Mouse (Mus musculus) heart, embryonic 12.5 days (tissue): Measurements from ENCODE around the gene Tbxas1. TPM values are rescaled to one million over a fixed set of nuclear protein-coding genes. Genes with fewer than 3 reads are reported as not detected.

Experiments
- ATAC-seq: fragments of 200-750 bp; cut with Nextera tagmentation; 2 replicates; pipeline ENCODE4 v1.8.0; 2017; ENCODE audit warnings: moderate TSS enrichment, moderate library complexity; ENCODE audit not compliant: insufficient number of reproducible peaks, low FRiP score
- H3K27ac ChIP-seq: fragments of 300-500 bp; sonication (generic); 2 replicates; pipeline ENCODE4 v1.5.1; 2016; ENCODE audit warnings: mild to moderate bottlenecking, moderate library complexity; ENCODE audit not compliant: poor library complexity, severe bottlenecking
- H3K27me3 ChIP-seq: fragments of 300-500 bp; sonication (generic); replicated peaks from 2 replicates; pipeline ENCODE4 v1.6.1; 2016; ENCODE audit warnings: mild to moderate bottlenecking, moderate library complexity
- H3K36me3 ChIP-seq: fragments of 300-500 bp; sonication (generic); 2 replicates; pipeline ENCODE4 v1.6.1; 2016; ENCODE audit warnings: mild to moderate bottlenecking, moderate library complexity
- H3K4me1 ChIP-seq: fragments of 300-500 bp; sonication (generic); replicated peaks from 2 replicates; pipeline ENCODE4 v1.6.1; 2016; ENCODE audit warnings: mild to moderate bottlenecking
- H3K4me2 ChIP-seq: fragments of 300-500 bp; sonication (generic); 2 replicates; pipeline ENCODE4 v1.6.1; 2016; ENCODE audit warnings: mild to moderate bottlenecking, moderate library complexity
- H3K4me3 ChIP-seq: fragments of 300-500 bp; sonication (generic); 2 replicates; pipeline ENCODE4 v1.5.1; 2016; ENCODE audit warnings: mild to moderate bottlenecking
- H3K9ac ChIP-seq: fragments of 300-500 bp; sonication (generic); 2 replicates; pipeline ENCODE4 v1.6.1; 2016; ENCODE audit warnings: mild to moderate bottlenecking, moderate library complexity
- H3K9me3 ChIP-seq: fragments of 300-500 bp; sonication (generic); replicated peaks from 2 replicates; pipeline ENCODE4 v1.6.1; 2016; ENCODE audit warnings: mild to moderate bottlenecking, moderate library complexity
- WGBS: fragments of 180-500 bp; shearing (Covaris S2); methylation state at CpG from one replicate; pipeline ENCODE4 v1.1.7; 2016; 5-methylcytosine and 5-hydroxymethylcytosine counted together
- polyA plus RNA-seq: library from polyadenylated mRNA; unstranded; fragments of >200 nt; fragmentation: Nextera tagmentation; extraction: Ambion mirVana; gene quantifications from 2 replicates; pipeline ENCODE4 v1.2.1, GENCODE M21; 2016

Tbxas1 gene
- polyA plus RNA-seq, 1 experiment from 2014 or later: 3.4 TPM

DNA sequence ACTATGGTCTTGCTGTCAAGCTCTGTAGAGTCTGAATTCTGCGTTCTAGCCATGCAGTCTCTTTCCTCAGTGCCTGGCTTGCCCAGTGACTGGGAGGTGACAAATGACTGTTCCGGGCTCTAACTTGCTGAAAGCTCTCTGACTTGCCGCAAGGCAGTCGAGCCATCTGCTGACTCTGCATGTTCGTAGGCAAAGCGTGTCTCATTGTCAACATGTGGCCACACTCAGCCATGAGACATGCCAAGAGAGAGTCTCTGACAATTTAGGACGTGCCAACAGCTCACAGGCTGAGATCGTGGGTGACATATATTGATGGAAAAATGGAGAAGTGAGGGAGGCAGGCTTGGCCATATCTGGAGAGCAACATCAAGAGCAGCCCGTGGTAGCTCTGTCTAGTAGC is 37.6 kb downstream of the Tbxas1 start:
- no peak overlapping the region for H3K9ac ChIP-seq
- H3K27me3 ChIP-seq: no peaks in the 10 kb centered on the region
- ATAC-seq: no peak
- H3K9me3 ChIP-seq: no peaks in the 10 kb centered on the region
- no peaks in the 10 kb centered on the region for H3K36me3 ChIP-seq
- WGBS: 64% methylated on average over 9 of the region's 9 CpGs
- peaks cover 54% of the 10 kb centered on the region for H3K4me1 ChIP-seq
- no peak overlapping the region for H3K4me2 ChIP-seq
- no peak overlapping the region for H3K27ac ChIP-seq
- no peak overlapping the region for H3K4me3 ChIP-seq

DNA sequence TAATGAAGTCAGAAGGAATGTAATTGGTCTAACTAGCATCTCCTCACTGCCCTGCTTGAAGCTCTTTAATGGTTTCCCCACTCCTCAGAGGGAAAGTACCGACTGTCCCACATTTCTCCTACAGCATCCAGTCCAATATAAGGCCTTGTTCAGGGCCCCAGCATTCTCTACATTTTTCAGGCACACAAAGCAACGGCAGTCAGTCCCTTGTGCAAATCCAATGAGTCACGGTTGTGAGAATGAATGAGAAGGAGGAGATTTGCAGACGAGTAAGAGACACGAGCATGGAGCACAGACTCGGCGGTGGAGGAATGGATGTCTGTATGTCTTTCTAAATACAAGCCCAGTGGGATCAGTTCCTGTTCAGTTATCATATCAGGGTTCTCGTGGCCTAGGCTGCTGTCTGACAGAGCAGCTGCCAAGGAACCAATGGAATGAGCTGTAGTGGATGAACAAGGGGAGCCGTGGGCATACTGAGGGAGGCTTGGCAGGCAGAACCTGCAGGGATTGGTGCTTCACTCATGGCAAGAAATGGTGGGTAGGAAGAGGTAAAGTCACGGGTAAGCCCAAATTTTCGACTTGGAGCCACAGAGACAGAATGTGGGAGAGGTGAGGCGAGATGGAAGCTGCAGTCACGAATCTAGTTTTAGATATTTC is 38.3 kb downstream of the Tbxas1 start:
- Histone ChIP-seq H3K9me3 (no peaks in the 10 kb centered on the region), H3K4me3 (no peak overlapping the region), H3K4me2 (no peak overlapping the region), H3K36me3 (no peaks in the 10 kb centered on the region), H3K27me3 (no peaks in the 10 kb centered on the region), H3K4me1 (peaks cover 54% of the 10 kb centered on the region), H3K27ac (no peak overlapping the region), H3K9ac (no peak overlapping the region)
- no peak for ATAC-seq
- WGBS: 63% methylated on average over 13 of the region's 13 CpGs

DNA sequence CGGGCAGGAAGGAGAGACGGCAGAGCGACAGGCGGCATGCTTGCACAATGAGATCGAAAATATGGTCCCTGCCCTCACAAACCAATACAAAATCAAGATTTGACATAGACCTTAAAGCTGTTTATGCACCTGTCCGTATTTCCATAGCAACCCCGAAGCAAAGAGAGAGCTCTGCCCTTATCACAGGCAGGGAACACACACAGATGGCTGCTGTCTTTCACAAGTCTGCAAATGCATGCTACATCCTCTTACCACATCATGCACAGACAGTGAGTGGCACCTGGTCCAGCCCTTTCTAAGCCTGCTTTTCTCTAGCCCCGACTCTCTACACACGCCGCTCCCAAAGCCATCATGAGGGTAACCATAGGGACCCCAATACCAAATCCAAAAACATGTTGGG is 39.0 kb downstream of the Tbxas1 start:
- H3K4me1 ChIP-seq: peaks cover 54% of the 10 kb centered on the region
- ATAC-seq: no peak
- WGBS: 80% methylated on average over 10 of the region's 10 CpGs

DNA sequence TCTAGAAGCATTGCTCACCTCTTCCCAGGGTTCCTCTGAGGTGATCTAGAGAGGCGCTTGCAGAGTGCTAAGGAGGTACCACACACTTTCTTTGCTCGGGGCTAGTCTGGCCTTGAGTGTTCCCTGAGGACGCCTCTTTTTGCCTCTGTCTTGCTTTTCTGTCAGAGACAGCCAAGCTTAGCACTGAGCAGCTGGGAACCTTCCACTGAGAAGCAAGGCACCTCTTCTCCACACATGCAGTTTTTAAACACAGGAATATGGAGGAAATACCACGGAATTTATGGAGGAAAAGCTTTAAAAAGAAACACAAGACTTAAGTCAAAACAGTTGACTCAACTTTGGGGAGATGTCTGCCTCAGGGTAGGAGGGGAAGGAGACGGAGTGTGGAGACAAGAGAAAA is 40.6 kb downstream of the Tbxas1 start:
- H3K36me3 ChIP-seq: no peaks in the 10 kb centered on the region
- H3K27ac ChIP-seq: no peak overlapping the region
- no peak for ATAC-seq
- no peaks in the 10 kb centered on the region for H3K27me3 ChIP-seq
- no peak overlapping the region for H3K9ac ChIP-seq
- no peak overlapping the region for H3K4me2 ChIP-seq
- H3K4me3 ChIP-seq: no peak overlapping the region
- WGBS: 74% methylated on average over 5 of the region's 5 CpGs
- no peaks in the 10 kb centered on the region for H3K9me3 ChIP-seq
- peaks cover 47% of the 10 kb centered on the region for H3K4me1 ChIP-seq

More for the DNA sequence above, 39.0 kb downstream of the Tbxas1 start:
- no peak overlapping the region for H3K4me2 ChIP-seq
- H3K9ac ChIP-seq: no peak overlapping the region
- no peaks in the 10 kb centered on the region for H3K36me3 ChIP-seq
- no peaks in the 10 kb centered on the region for H3K27me3 ChIP-seq
- H3K9me3 ChIP-seq: no peaks in the 10 kb centered on the region
- H3K4me3 ChIP-seq: no peak overlapping the region
- H3K27ac ChIP-seq: no peak overlapping the region

DNA sequence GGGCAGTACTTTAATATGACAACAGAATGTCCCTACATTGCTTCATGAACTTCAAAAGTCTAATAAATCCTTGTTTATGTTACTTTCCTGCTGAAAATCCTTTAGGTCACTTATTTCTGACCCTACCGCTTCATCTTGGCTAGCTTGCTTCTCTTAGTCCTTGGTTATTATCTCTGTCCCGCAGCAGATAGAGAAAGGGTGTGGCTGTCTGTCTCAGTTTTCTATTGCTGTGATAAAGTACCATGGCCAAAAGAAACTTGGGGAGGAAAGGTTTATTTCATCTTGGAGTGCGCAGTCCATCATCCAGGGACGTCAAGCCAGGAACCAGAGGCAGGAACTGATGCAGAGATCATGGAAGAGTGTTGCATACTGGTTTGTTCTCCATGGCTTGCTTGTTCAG is 41.4 kb downstream of the Tbxas1 start:
- H3K4me2 ChIP-seq: no peak overlapping the region
- no peaks in the 10 kb centered on the region for H3K9me3 ChIP-seq
- H3K9ac ChIP-seq: no peak overlapping the region
- ATAC-seq: no peak; the same call in 1 of the 2 replicates
- no peaks in the 10 kb centered on the region for H3K36me3 ChIP-seq
- no peak overlapping the region for H3K27ac ChIP-seq
- H3K27me3 ChIP-seq: no peaks in the 10 kb centered on the region
- H3K4me3 ChIP-seq: no peak overlapping the region
- H3K4me1 ChIP-seq: peaks cover 47% of the 10 kb centered on the region
- WGBS: 64% methylated on average over 4 of the region's 4 CpGs

DNA sequence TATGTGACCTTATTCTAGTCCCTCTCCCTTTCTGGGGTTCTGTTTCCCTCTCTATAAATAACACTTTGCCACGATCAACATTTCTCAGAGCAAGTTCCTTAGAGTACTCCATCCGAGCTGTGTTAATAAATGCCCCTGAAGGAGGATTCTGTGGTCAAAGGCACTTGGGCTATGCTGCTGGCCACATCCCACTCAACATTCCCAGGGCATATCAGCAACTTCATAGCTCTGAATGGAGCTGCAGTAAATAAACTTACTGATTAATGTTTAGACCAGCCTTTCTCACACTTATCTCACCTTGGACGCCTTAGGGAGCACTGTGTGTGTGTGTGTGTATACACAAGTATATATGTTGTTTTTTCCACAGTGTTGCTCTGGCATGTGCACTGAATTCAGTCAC is 42.2 kb downstream of the Tbxas1 start:
- no peak overlapping the region for H3K9ac ChIP-seq
- no peak for ATAC-seq
- 34% methylated on average over 3 of the region's 3 CpGs for WGBS
- no peaks in the 10 kb centered on the region for H3K36me3 ChIP-seq
- peaks cover 48% of the 10 kb centered on the region for H3K4me1 ChIP-seq
- H3K27ac ChIP-seq: no peak overlapping the region
- H3K27me3 ChIP-seq: no peaks in the 10 kb centered on the region
- H3K4me2 ChIP-seq: no peak overlapping the region
- H3K4me3 ChIP-seq: no peak overlapping the region
- no peaks in the 10 kb centered on the region for H3K9me3 ChIP-seq

DNA sequence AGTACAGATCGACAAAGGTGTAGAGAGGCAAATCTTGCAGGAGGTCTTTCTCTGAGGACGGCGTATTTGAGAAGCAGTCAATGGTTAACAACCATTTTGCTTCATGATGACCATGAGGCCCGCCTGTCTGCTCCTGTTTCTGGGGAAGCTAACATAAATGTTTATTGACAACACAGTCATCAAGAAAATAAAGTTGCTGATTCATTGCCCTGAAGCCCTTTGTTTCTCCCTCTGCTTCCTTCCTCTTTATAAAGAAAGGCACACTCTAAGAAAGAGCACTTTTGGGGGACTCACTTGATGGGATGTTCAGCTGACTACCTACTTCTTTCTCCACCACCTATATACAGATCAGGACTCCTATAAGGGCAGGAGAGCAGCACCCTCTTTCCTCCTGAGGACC is 43.5 kb downstream of the Tbxas1 start:
- no peak overlapping the region for H3K4me2 ChIP-seq
- WGBS: 92% methylated on average over 4 of the region's 4 CpGs

DNA sequence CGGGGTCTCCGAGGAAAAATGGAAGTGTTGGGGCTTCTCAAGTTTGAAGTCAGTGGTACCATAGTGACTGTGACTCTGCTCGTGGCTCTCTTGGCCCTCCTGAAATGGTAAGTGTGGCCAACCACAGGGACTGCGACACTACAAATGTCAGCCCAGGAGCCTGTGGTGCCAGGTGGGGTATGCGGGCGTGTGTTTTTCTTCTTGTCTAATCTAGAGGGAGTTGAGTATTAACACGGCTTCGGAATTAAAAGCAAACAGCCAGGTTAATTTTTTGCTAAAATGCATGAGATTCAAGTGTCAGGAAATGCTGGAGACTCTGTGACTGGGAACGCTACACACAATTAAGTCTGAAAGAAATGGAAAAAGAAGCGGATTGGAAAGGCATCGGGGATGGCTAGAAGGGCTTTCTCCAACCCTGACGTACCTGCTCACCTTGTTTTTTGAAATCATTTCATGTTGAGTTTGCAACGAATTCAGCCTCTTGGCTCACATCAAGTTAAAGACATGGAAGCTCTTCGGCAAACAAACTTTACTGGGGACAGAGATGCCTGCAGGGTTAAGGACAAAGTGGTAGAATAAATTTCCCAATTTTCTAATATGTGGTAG is 44.0 kb downstream of the Tbxas1 start:
- Histone ChIP-seq H3K36me3 (no peaks in the 10 kb centered on the region), H3K4me2 (no peak overlapping the region), H3K27me3 (no peaks in the 10 kb centered on the region), H3K4me3 (no peak overlapping the region), H3K4me1 (peaks cover 47% of the 10 kb centered on the region), H3K9ac (no peak overlapping the region), H3K9me3 (no peaks in the 10 kb centered on the region), H3K27ac (no peak overlapping the region)
- WGBS: 87% methylated on average over 14 of the region's 14 CpGs
- ATAC-seq: no peak

More for the DNA sequence above, 43.5 kb downstream of the Tbxas1 start:
- H3K27me3 ChIP-seq: no peaks in the 10 kb centered on the region
- no peaks in the 10 kb centered on the region for H3K36me3 ChIP-seq
- H3K4me1 ChIP-seq: peaks cover 47% of the 10 kb centered on the region
- ATAC-seq: no peak
- H3K4me3 ChIP-seq: no peak overlapping the region
- no peaks in the 10 kb centered on the region for H3K9me3 ChIP-seq
- H3K27ac ChIP-seq: no peak overlapping the region
- H3K9ac ChIP-seq: no peak overlapping the region

DNA sequence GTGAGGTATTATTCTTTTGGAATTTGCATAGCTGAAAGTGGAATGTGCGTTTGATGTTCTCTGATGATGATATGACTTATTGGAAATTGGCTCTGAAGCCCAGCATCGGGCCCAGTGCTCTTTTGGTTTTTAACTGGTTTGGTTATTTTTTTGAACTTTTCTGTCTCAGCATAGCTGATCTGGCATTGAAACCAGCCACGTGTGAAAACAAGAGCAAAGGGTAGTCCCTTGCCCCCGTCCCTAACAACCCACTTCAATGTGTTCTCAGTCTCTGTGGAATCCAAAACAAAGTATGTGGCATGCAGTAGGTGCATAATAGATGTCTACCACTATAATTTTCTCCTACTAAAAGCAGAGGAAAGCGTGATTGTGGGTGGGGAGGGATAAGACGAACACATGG is 44.9 kb downstream of the Tbxas1 start:
- no peak for ATAC-seq
- H3K9me3 ChIP-seq: no peaks in the 10 kb centered on the region
- H3K27me3 ChIP-seq: no peaks in the 10 kb centered on the region
- H3K4me2 ChIP-seq: no peak overlapping the region
- no peak overlapping the region for H3K27ac ChIP-seq
- H3K36me3 ChIP-seq: no peaks in the 10 kb centered on the region
- no peak overlapping the region for H3K9ac ChIP-seq
- peaks cover 47% of the 10 kb centered on the region for H3K4me1 ChIP-seq
- no peak overlapping the region for H3K4me3 ChIP-seq
- 88% methylated on average over 6 of the region's 6 CpGs for WGBS

DNA sequence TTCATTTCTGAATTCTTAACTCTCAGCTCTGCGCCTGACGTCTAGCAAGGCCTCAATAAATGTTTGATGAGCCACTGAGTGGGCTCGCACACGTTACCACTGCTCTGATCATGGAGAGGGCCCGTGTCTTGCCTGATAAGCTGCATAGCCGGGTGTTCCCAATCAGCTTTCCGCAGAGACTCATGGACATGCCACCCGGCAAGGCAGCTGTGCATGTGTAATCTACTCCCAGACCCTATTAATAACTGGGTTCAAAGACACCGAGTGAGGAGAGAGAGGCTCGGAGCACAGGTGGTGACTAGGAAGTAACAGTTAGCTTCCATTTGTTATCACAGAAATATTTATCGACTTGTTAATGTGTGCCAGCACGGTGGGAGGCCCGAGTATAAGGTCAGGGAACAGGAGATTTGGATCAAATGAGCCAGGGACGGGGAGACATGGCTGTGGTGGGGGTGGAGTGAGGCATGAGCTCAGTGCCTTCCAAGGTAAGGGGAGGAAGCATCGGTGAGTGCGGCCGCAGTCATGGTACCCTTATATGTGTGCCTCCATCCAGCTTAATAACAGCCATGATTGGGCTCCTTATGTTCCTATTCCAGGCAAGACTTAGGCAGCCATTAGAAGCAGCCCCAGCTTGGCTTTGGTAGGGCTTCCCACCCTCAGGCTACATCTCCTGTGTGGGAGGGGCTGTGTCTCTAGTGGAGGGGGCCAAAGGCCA is 46.0 kb downstream of the Tbxas1 start:
- Histone ChIP-seq H3K4me2 (peak overlapping the region; percentile 25; the same call in 1 of the 2 replicates), H3K27me3 (no peaks in the 10 kb centered on the region), H3K4me3 (no peak overlapping the region), H3K4me1 (peaks cover 44% of the 10 kb centered on the region), H3K27ac (peak overlapping the region; percentile 48), H3K36me3 (no peaks in the 10 kb centered on the region), H3K9ac (no peak overlapping the region), H3K9me3 (no peaks in the 10 kb centered on the region)
- WGBS: 47% methylated on average over 17 of the region's 17 CpGs
- peak; percentile 27; the same call in 1 of the 2 replicates for ATAC-seq

DNA sequence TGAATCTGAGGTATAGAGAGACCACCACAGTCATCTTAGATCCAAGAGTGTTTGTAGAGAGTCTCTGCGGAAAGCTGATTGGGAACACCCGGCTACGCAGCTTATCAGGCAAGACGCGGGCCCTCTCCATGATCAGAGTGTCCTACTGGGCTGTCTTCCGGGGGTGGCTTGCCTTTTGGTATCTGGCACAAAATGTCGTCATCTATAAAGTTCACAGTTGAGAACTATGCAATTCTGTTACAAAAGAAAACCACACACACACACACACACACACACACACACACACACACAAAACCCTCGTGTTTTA is 46.6 kb downstream of the Tbxas1 start:
- peak overlapping the region; percentile 48; the same call in 1 of the 2 replicates for H3K27ac ChIP-seq
- no peak overlapping the region for H3K9ac ChIP-seq
- H3K4me2 ChIP-seq: peak overlapping the region; percentile 25; the same call in 1 of the 2 replicates
- H3K4me1 ChIP-seq: peaks cover 48% of the 10 kb centered on the region
- H3K9me3 ChIP-seq: no peaks in the 10 kb centered on the region
- ATAC-seq: no peak
- 55% methylated on average over 8 of the region's 8 CpGs for WGBS
- H3K4me3 ChIP-seq: no peak overlapping the region
- H3K27me3 ChIP-seq: no peaks in the 10 kb centered on the region
- H3K36me3 ChIP-seq: no peaks in the 10 kb centered on the region
